14 mouse cellular contexts compared by ENCODE assay signal in genomic region chr6:50486035-50486902, GRCm38 (mm10).
"Had no signal": no experiment of that assay in that cellular context is flagged by ENCODE, and none has a peak within 500 bp of the region (broad histone marks: within the 10 kb centered on the region; RNA-seq: fewer than 3 reads in every experiment).

No protein-coding gene starts in this region.

- H3K4me1 ChIP-seq: limb, embryonic 15.5 days; liver, embryonic 12.5 days; midbrain, embryonic 12.5 days had no signal

- H3K36me3 ChIP-seq: limb, embryonic 15.5 days; liver, embryonic 12.5 days; midbrain, embryonic 12.5 days; neural tube, embryonic 13.5 days had no signal

- H3K4me2 ChIP-seq: limb, embryonic 15.5 days; liver, embryonic 12.5 days; midbrain, embryonic 12.5 days; neural tube, embryonic 13.5 days had no signal

- H3K27me3 ChIP-seq: limb, embryonic 15.5 days; midbrain, embryonic 12.5 days; neural tube, embryonic 13.5 days had no signal

- H3K9ac ChIP-seq: limb, embryonic 15.5 days; liver, embryonic 12.5 days; midbrain, embryonic 12.5 days; neural tube, embryonic 13.5 days had no signal

- H3K4me3 ChIP-seq: limb, embryonic 15.5 days; liver, embryonic 12.5 days; midbrain, embryonic 12.5 days; neural tube, embryonic 13.5 days had no signal

- H3K27ac ChIP-seq: limb, embryonic 15.5 days; liver, embryonic 12.5 days; midbrain, embryonic 12.5 days; neural tube, embryonic 13.5 days had no signal

- H3K9me3 ChIP-seq: limb, embryonic 15.5 days; liver, embryonic 12.5 days; midbrain, embryonic 12.5 days; neural tube, embryonic 13.5 days had no signal

- DNase-seq: kidney, adult 8-10 months; kidney, postnatal 25 days; layer of hippocampus, adult 9-11 months; layer of hippocampus, postnatal 36 days; retina, postnatal 1 day; right cerebral cortex, postnatal 4 days; spleen, adult 18-20 months; thymus, adult 18-20 months; thymus, postnatal 14 days had no signal

- ATAC-seq: liver, embryonic 12.5 days; midbrain, embryonic 16.5 days had no signal
